Mouse (Mus musculus): ENCODE measurements around the gene Aktip. TPM values are rescaled to one million over a fixed set of nuclear protein-coding genes. Genes with fewer than 3 reads are reported as not detected.

Aktip gene
- polyA plus RNA-seq, 1 experiment from 2014 or later: 125 TPM

- H3K9me3 ChIP-seq: no peaks in the 10 kb centered on the region
- peaks cover 79% of the 10 kb centered on the region for H3K36me3 ChIP-seq
- H3K27ac ChIP-seq: no peak overlapping the region
- no peaks in the 10 kb centered on the region for H3K27me3 ChIP-seq
- no peaks in the 10 kb centered on the region for H3K4me1 ChIP-seq (replicated peaks)
- ATAC-seq (ENCODE audit: low FRiP score): no peak
- no peak overlapping the region for H3K9ac ChIP-seq
- no peak overlapping the region for H3K4me3 ChIP-seq
- H3K4me2 ChIP-seq: no peak overlapping the region
- 74% methylated on average over 11 of the region's 11 CpGs for WGBS
These were observed 84.9 kb downstream of the Aktip start for GRCm38 (mm10) chr8:91114910-91115309.

- WGBS: 91% methylated on average over 5 of the region's 5 CpGs
- H3K9ac ChIP-seq: no peak overlapping the region
- H3K4me2 ChIP-seq: no peak overlapping the region
- no peaks in the 10 kb centered on the region for H3K27me3 ChIP-seq
- no peak for ATAC-seq (ENCODE audit: low FRiP score)
- no peaks in the 10 kb centered on the region for H3K9me3 ChIP-seq
- no peak overlapping the region for H3K4me3 ChIP-seq
- no peaks in the 10 kb centered on the region for H3K4me1 ChIP-seq (replicated peaks)
- peaks cover 74% of the 10 kb centered on the region for H3K36me3 ChIP-seq
- H3K27ac ChIP-seq: no peak overlapping the region
These were observed 85.3 kb downstream of the Aktip start for GRCm38 (mm10) chr8:91114428-91114827.

GRCm38 (mm10) chr8:91111868-91112477 lies 87.8 kb downstream of the Aktip start:
- Histone ChIP-seq H3K27me3 (no peaks in the 10 kb centered on the region), H3K4me3 (no peak overlapping the region), H3K9ac (no peak overlapping the region), H3K27ac (no peak overlapping the region), H3K4me2 (no peak overlapping the region), H3K4me1 (replicated peaks) (no peaks in the 10 kb centered on the region), H3K9me3 (no peaks in the 10 kb centered on the region), H3K36me3 (peaks cover 66% of the 10 kb centered on the region)
- 91% methylated on average over 5 of the region's 5 CpGs for WGBS
- ATAC-seq (ENCODE audit: low FRiP score): no peak

DNA sequence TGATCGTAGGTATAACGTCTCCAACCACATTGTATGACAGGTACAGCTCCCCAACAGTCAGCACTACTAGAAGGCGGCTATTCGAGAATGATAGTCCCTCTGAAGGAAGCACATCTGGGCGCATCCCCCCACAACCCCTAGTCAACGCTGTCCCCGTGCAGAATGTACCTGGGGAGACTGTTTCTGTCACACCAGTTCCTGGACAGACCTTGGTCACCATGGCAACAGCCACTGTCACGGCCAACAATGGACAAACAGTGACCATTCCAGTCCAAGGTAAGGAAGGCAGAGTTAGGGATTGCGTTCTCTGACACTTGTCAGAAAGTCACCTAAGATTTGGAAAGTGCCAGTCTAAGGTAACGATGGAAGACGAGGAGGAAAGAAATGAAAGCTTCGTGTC lies 93.5 kb downstream of the Aktip start:
- H3K4me3 ChIP-seq: no peak overlapping the region
- no peak for ATAC-seq (ENCODE audit: low FRiP score)
- 91% methylated on average over 12 of the region's 12 CpGs for WGBS
- no peaks in the 10 kb centered on the region for H3K4me1 ChIP-seq (replicated peaks)
- H3K27ac ChIP-seq: no peak overlapping the region
- no peaks in the 10 kb centered on the region for H3K9me3 ChIP-seq
- peaks cover 56% of the 10 kb centered on the region for H3K36me3 ChIP-seq
- H3K9ac ChIP-seq: no peak overlapping the region
- no peak overlapping the region for H3K4me2 ChIP-seq
- H3K27me3 ChIP-seq: no peaks in the 10 kb centered on the region

DNA sequence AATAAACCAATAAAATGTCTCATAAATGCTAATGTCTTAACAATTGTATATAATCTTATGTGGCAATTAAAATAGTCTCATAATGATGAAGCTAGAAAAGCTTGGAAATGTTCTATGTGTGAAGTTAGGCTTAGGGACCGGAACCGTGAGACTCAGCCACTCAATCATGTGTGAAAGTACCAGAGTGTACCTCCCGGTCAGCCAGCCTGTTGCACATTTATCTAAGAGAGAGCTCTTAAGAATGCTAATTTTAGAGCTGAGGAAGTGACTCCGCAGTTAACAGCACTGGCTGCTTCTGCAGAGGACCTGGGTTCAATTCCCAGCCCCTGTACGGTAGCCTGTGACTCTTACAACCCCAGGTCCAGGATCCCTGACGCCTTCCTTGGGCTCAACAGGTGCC lies 101.7 kb downstream of the Aktip start:
- ATAC-seq (ENCODE audit: low FRiP score): no peak
- WGBS: 91% methylated on average over 6 of the region's 6 CpGs
- no peak overlapping the region for H3K9ac ChIP-seq
- H3K27me3 ChIP-seq: no peaks in the 10 kb centered on the region
- no peaks in the 10 kb centered on the region for H3K9me3 ChIP-seq
- H3K36me3 ChIP-seq: peaks cover 61% of the 10 kb centered on the region
- H3K4me3 ChIP-seq: no peak overlapping the region
- no peak overlapping the region for H3K27ac ChIP-seq
- no peak overlapping the region for H3K4me2 ChIP-seq
- H3K4me1 ChIP-seq (replicated peaks): no peaks in the 10 kb centered on the region

GRCm38 (mm10) chr8:91094135-91094534 lies 105.6 kb downstream of the Aktip start:
- Histone ChIP-seq H3K36me3 (peaks cover 71% of the 10 kb centered on the region), H3K27me3 (no peaks in the 10 kb centered on the region), H3K4me1 (replicated peaks) (no peaks in the 10 kb centered on the region), H3K4me3 (no peak overlapping the region), H3K9ac (no peak overlapping the region), H3K27ac (no peak overlapping the region), H3K4me2 (no peak overlapping the region), H3K9me3 (no peaks in the 10 kb centered on the region)
- WGBS: 91% methylated on average over 5 of the region's 5 CpGs
- no peak for ATAC-seq (ENCODE audit: low FRiP score)

DNA sequence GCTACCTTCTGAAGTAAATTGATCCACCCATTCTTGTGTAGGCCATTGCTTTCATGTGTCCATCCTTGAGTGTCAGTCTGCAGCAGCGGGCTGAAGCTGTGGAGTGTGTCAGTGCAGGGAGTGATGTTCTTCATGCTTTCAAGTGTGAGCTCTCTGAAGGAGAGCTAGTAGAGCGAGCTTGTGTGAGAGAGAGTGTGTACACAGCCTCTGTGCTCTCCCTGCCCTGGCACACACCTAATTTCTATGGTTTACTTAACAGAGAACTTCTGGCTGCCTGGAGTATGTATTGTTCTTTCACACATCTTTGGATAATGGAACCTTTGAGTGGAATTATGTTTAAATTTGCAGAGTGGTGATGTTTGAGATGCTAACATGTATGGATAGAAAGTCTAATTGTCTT lies 110.2 kb downstream of the Aktip start:
- Histone ChIP-seq H3K9me3 (no peaks in the 10 kb centered on the region), H3K27me3 (no peaks in the 10 kb centered on the region), H3K36me3 (peaks cover 72% of the 10 kb centered on the region), H3K9ac (no peak overlapping the region), H3K4me3 (no peak overlapping the region), H3K4me1 (replicated peaks) (no peaks in the 10 kb centered on the region), H3K27ac (no peak overlapping the region), H3K4me2 (no peak overlapping the region)
- 96% methylated on average over 2 of the region's 2 CpGs for WGBS
- ATAC-seq (ENCODE audit: low FRiP score): no peak

DNA sequence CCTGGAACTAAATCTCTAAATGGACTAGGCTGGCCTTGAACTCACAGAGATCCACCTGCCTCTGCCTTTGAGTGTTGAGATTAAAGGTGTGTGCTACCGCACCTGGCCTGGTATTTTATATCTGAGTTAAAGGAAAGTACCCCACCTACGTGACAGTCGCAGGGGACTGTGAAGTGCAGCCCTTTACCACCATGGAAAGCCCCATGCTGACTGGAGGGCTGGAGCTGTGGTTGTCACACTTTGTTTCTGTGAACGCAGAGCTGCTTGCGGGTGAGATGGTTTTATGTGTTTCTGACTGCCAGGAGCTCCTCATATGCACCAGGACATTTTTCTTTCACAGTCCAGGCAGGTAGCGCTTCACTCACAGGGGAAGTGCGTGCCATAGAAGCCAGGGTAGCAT lies 111.3 kb downstream of the Aktip start:
- no peak overlapping the region for H3K9ac ChIP-seq

GRCm38 (mm10) chr8:91082428-91082827 lies 117.3 kb downstream of the Aktip start:
- Histone ChIP-seq H3K9me3 (no peaks in the 10 kb centered on the region), H3K4me3 (no peak overlapping the region), H3K36me3 (peaks cover 50% of the 10 kb centered on the region), H3K4me1 (replicated peaks) (no peaks in the 10 kb centered on the region), H3K9ac (no peak overlapping the region), H3K4me2 (no peak overlapping the region), H3K27ac (no peak overlapping the region), H3K27me3 (no peaks in the 10 kb centered on the region)
- ATAC-seq (ENCODE audit: low FRiP score): no peak
- 93% methylated on average over 12 of the region's 12 CpGs for WGBS

More for the DNA sequence above, 111.3 kb downstream of the Aktip start:
- Histone ChIP-seq H3K9me3 (no peaks in the 10 kb centered on the region), H3K4me3 (no peak overlapping the region), H3K36me3 (peaks cover 75% of the 10 kb centered on the region), H3K27me3 (no peaks in the 10 kb centered on the region), H3K4me1 (replicated peaks) (no peaks in the 10 kb centered on the region), H3K27ac (no peak overlapping the region), H3K4me2 (no peak overlapping the region)
- WGBS: 93% methylated on average over 7 of the region's 7 CpGs
- ATAC-seq (ENCODE audit: low FRiP score): no peak

GRCm38 (mm10) chr8:91081911-91082310 lies 117.9 kb downstream of the Aktip start:
- Histone ChIP-seq H3K27me3 (no peaks in the 10 kb centered on the region), H3K4me1 (replicated peaks) (no peaks in the 10 kb centered on the region), H3K4me2 (no peak overlapping the region), H3K9ac (no peak overlapping the region), H3K4me3 (no peak overlapping the region), H3K36me3 (peaks cover 49% of the 10 kb centered on the region), H3K27ac (no peak overlapping the region), H3K9me3 (no peaks in the 10 kb centered on the region)
- 92% methylated on average over 7 of the region's 7 CpGs for WGBS
- ATAC-seq (ENCODE audit: low FRiP score): no peak

GRCm38 (mm10) chr8:91079678-91080077 lies 120.1 kb downstream of the Aktip start:
- no peak for ATAC-seq (ENCODE audit: low FRiP score)
- no peak overlapping the region for H3K4me3 ChIP-seq
- H3K4me1 ChIP-seq (replicated peaks): no peaks in the 10 kb centered on the region
- no peak overlapping the region for H3K4me2 ChIP-seq
- no peaks in the 10 kb centered on the region for H3K9me3 ChIP-seq
- no peak overlapping the region for H3K27ac ChIP-seq
- 100% methylated on average over 2 of the region's 2 CpGs for WGBS
- no peak overlapping the region for H3K9ac ChIP-seq
- H3K36me3 ChIP-seq: peaks cover 42% of the 10 kb centered on the region
- no peaks in the 10 kb centered on the region for H3K27me3 ChIP-seq

- Histone ChIP-seq H3K9ac (no peak overlapping the region), H3K4me1 (replicated peaks) (no peaks in the 10 kb centered on the region), H3K27me3 (no peaks in the 10 kb centered on the region), H3K4me3 (no peak overlapping the region), H3K4me2 (no peak overlapping the region), H3K9me3 (no peaks in the 10 kb centered on the region), H3K27ac (no peak overlapping the region), H3K36me3 (peaks cover 30% of the 10 kb centered on the region)
- 93% methylated on average over 12 of the region's 12 CpGs for WGBS
- no peak for ATAC-seq (ENCODE audit: low FRiP score)
These were observed 122.5 kb downstream of the Aktip start for GRCm38 (mm10) chr8:91077077-91077867.

Data from hindbrain, embryonic 13.5 days (tissue).